Mouse (Mus musculus): ENCODE measurements around the gene Rmnd5b. TPM values are rescaled to one million over a fixed set of nuclear protein-coding genes. Genes with fewer than 3 reads are reported as not detected.

Gene Rmnd5b
- polyA plus RNA-seq, 1 experiment: 46.6 TPM

- Histone ChIP-seq H3K27me3 (replicated peaks; ENCODE audit: control insufficient read depth, insufficient read depth, low read length) (no peaks in the 10 kb centered on the region), H3K27ac (ENCODE audit: insufficient read depth, low read depth, low read length) (no peak overlapping the region), H3K36me3 (ENCODE audit: control insufficient read depth, insufficient read depth, low read length) (no peaks in the 10 kb centered on the region), H3K4me1 (ENCODE audit: control insufficient read depth, insufficient read depth, low read length) (peaks cover 15% of the 10 kb centered on the region; the same call in 1 of the 2 replicates), H3K4me3 (ENCODE audit: insufficient read depth, low read depth, low read length) (no peak overlapping the region)
- TF ChIP-seq CTCF (conservative IDR thresholded peaks at IDR 0.05; ENCODE audit: insufficient read depth, insufficient read length, low read depth, low read length) (no peak), POLR2A (IDR thresholded peaks at IDR 0.05; ENCODE audit: low read depth, low read length) (no peak)
- DNase-seq: peak; percentile 56
- WGBS: 60% methylated on average over 15 of the region's 15 CpGs
These were observed 8.1 kb upstream of the Rmnd5b start for GRCm38 (mm10) chr11:51643761-51644160.

GRCm38 (mm10) chr11:51643202-51643601 is 7.5 kb upstream of the Rmnd5b start:
- TF ChIP-seq CTCF (conservative IDR thresholded peaks at IDR 0.05; ENCODE audit: insufficient read depth, insufficient read length, low read depth, low read length) (no peak), POLR2A (IDR thresholded peaks at IDR 0.05; ENCODE audit: low read depth, low read length) (no peak)
- DNase-seq: no peak
- Histone ChIP-seq H3K27ac (ENCODE audit: insufficient read depth, low read depth, low read length) (no peak overlapping the region), H3K4me1 (ENCODE audit: control insufficient read depth, insufficient read depth, low read length) (peaks cover 12% of the 10 kb centered on the region; the same call in 1 of the 2 replicates), H3K36me3 (ENCODE audit: control insufficient read depth, insufficient read depth, low read length) (no peaks in the 10 kb centered on the region), H3K4me3 (ENCODE audit: insufficient read depth, low read depth, low read length) (no peak overlapping the region), H3K27me3 (replicated peaks; ENCODE audit: control insufficient read depth, insufficient read depth, low read length) (no peaks in the 10 kb centered on the region)
- WGBS: 70% methylated on average over 9 of the region's 9 CpGs

GRCm38 (mm10) chr11:51640748-51641147 is 5.1 kb upstream of the Rmnd5b start:
- no peak overlapping the region for H3K4me3 ChIP-seq (ENCODE audit: insufficient read depth, low read depth, low read length)
- H3K27ac ChIP-seq (ENCODE audit: insufficient read depth, low read depth, low read length): no peak overlapping the region
- no peaks in the 10 kb centered on the region for H3K36me3 ChIP-seq (ENCODE audit: control insufficient read depth, insufficient read depth, low read length)
- no peak for DNase-seq
- no peaks in the 10 kb centered on the region; the same call in 1 of the 2 replicates for H3K4me1 ChIP-seq (ENCODE audit: control insufficient read depth, insufficient read depth, low read length)
- WGBS: 64% methylated on average over 7 of the region's 7 CpGs
- H3K27me3 ChIP-seq (replicated peaks; ENCODE audit: control insufficient read depth, insufficient read depth, low read length): no peaks in the 10 kb centered on the region
- no peak for TF ChIP-seq POLR2A (IDR thresholded peaks at IDR 0.05; ENCODE audit: low read depth, low read length)
- TF ChIP-seq CTCF (conservative IDR thresholded peaks at IDR 0.05; ENCODE audit: insufficient read depth, insufficient read length, low read depth, low read length): no peak

DNA sequence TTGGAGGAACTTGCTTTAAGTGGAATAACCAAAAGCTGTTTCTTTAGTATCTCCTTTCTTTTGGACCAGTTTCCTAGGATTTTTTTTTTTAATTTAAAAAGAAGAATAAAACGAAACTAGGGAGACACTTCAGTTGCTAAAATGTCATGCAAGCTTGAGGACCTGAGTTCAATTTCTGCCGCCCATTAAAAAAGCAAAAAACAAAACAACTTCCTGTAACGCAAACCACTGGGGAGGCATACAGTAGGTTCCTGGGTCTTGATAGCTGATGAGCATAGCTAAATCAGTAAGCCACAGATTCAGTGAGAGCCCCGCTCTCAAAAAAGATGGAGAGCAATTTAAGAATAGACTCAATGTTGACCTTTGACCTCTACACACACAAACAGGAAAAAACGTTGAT is 2.8 kb upstream of the Rmnd5b start:
- H3K36me3 ChIP-seq (ENCODE audit: control insufficient read depth, insufficient read depth, low read length): no peaks in the 10 kb centered on the region
- TF ChIP-seq CTCF (conservative IDR thresholded peaks at IDR 0.05; ENCODE audit: insufficient read depth, insufficient read length, low read depth, low read length): no peak
- no peak for TF ChIP-seq POLR2A (IDR thresholded peaks at IDR 0.05; ENCODE audit: low read depth, low read length)
- no peak for DNase-seq
- H3K4me1 ChIP-seq (ENCODE audit: control insufficient read depth, insufficient read depth, low read length): peaks cover 10% of the 10 kb centered on the region
- H3K27ac ChIP-seq (ENCODE audit: insufficient read depth, low read depth, low read length): no peak overlapping the region
- WGBS: 65% methylated on average over 5 of the region's 5 CpGs
- no peaks in the 10 kb centered on the region for H3K27me3 ChIP-seq (replicated peaks; ENCODE audit: control insufficient read depth, insufficient read depth, low read length)
- no peak overlapping the region for H3K4me3 ChIP-seq (ENCODE audit: insufficient read depth, low read depth, low read length)

DNA sequence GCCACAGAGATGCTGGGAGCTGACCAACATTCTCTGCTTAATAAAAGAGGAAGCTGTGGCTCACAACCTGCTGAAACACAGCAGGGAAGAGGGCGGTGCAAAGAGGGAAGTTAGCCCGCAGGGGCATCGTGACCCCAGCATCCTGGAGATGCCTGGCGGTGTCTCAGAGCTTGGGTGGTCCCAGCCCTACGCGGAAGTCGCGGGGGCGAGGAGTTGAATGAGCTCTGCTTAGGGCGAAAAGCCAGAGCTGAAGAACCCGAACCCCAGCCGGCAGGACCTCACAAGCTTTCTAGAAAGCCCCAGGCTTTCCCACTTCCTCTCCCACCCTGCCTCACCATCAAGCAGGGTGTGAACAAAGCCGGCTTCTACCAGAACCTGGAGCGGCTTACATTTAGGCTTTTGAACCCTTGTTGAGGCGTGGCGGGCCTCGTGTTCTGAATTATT is 2.3 kb upstream of the Rmnd5b start:
- no peaks in the 10 kb centered on the region for H3K36me3 ChIP-seq (ENCODE audit: control insufficient read depth, insufficient read depth, low read length)
- no peak for DNase-seq
- no peaks in the 10 kb centered on the region for H3K27me3 ChIP-seq (replicated peaks; ENCODE audit: control insufficient read depth, insufficient read depth, low read length)
- peaks cover 10% of the 10 kb centered on the region for H3K4me1 ChIP-seq (ENCODE audit: control insufficient read depth, insufficient read depth, low read length)
- peak overlapping the region; percentile 26; the same call in 1 of the 2 replicates for H3K4me3 ChIP-seq (ENCODE audit: insufficient read depth, low read depth, low read length)
- H3K27ac ChIP-seq (ENCODE audit: insufficient read depth, low read depth, low read length): peak overlapping the region; percentile 31; the same call in 1 of the 2 replicates
- TF ChIP-seq POLR2A (IDR thresholded peaks at IDR 0.05; ENCODE audit: low read depth, low read length) (no peak), CTCF (conservative IDR thresholded peaks at IDR 0.05; ENCODE audit: insufficient read depth, insufficient read length, low read depth, low read length) (no peak)
- 14% methylated on average over 17 of the region's 17 CpGs for WGBS

- 5% methylated on average over 6 of the region's 6 CpGs for WGBS
- H3K27ac ChIP-seq (ENCODE audit: insufficient read depth, low read depth, low read length): peak overlapping the region; percentile 71
- DNase-seq: peak; percentile 79
- H3K4me3 ChIP-seq (ENCODE audit: insufficient read depth, low read depth, low read length): peak overlapping the region; percentile 59
- H3K4me1 ChIP-seq (ENCODE audit: control insufficient read depth, insufficient read depth, low read length): peaks cover 24% of the 10 kb centered on the region
- H3K27me3 ChIP-seq (replicated peaks; ENCODE audit: control insufficient read depth, insufficient read depth, low read length): no peaks in the 10 kb centered on the region
- no peaks in the 10 kb centered on the region for H3K36me3 ChIP-seq (ENCODE audit: control insufficient read depth, insufficient read depth, low read length)
- TF ChIP-seq POLR2A (IDR thresholded peaks at IDR 0.05; ENCODE audit: low read depth, low read length) (no peak), CTCF (conservative IDR thresholded peaks at IDR 0.05; ENCODE audit: insufficient read depth, insufficient read length, low read depth, low read length) (peak; percentile 65)
These were observed 608 bp upstream of the Rmnd5b start for GRCm38 (mm10) chr11:51636323-51636684.

DNA sequence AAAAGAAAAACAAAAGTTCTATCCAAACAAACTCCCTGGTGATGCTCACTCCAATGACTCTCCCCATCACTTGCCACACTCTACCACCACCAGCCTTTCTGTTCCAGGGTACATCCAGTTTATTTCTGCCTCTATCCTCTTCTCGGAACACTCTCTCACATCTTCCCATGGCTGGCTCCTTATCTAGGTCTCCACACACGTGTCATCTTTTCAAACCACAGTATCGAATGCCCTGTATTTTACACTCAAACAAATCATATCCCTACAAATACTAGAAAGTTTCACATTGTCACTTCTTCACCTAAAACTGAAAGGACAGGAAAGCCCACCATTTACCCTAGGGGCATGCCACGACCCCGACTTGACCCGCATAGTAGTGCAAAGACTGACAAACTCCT is 570 bp downstream of the Rmnd5b start:
- Histone ChIP-seq H3K36me3 (ENCODE audit: control insufficient read depth, insufficient read depth, low read length) (no peaks in the 10 kb centered on the region), H3K27me3 (replicated peaks; ENCODE audit: control insufficient read depth, insufficient read depth, low read length) (no peaks in the 10 kb centered on the region), H3K4me3 (ENCODE audit: insufficient read depth, low read depth, low read length) (peak overlapping the region; percentile 59), H3K4me1 (ENCODE audit: control insufficient read depth, insufficient read depth, low read length) (peaks cover 30% of the 10 kb centered on the region), H3K27ac (ENCODE audit: insufficient read depth, low read depth, low read length) (peak overlapping the region; percentile 71)
- DNase-seq: no peak
- WGBS: 6% methylated on average over 6 of the region's 6 CpGs
- TF ChIP-seq CTCF (conservative IDR thresholded peaks at IDR 0.05; ENCODE audit: insufficient read depth, insufficient read length, low read depth, low read length) (no peak), POLR2A (IDR thresholded peaks at IDR 0.05; ENCODE audit: low read depth, low read length) (no peak)

Data from kidney, adult 2 months (tissue).